In the genomic region with DNA sequence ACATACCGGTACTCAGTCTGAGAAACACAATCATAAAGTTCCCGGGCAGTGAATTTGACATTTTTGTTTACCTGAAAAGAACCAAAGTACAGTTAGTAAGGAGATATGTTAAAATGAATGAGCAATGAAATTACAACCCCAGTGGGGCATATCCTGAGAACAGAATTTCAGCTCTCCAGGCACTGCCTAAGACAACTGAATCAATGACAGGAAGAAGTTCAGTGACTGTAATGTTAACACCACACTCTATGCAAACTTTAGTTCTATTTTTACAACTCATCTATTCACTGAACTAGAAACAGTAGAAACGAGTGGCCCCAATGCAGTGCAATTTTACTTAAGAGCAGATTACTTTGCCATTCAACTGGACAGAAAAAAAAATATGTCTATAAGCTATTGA, we compare ENCODE assay signal across 15 mouse cellular contexts.
"Had no signal": no experiment of that assay in that cellular context is flagged by ENCODE, and none has a peak within 500 bp of the region (broad histone marks: within the 10 kb centered on the region; RNA-seq: fewer than 3 reads in every experiment).

No protein-coding gene starts in this region.

- H3K27ac ChIP-seq: liver, embryonic 14.5 days; midbrain, embryonic 10.5 days; midbrain, embryonic 13.5 days; neural tube, embryonic 13.5 days; neural tube, embryonic 15.5 days had no signal

- H3K4me2 ChIP-seq: lung, embryonic 14.5 days; midbrain, embryonic 13.5 days; neural tube, embryonic 13.5 days; neural tube, embryonic 15.5 days had no signal

- H3K4me3 ChIP-seq: midbrain, embryonic 10.5 days; midbrain, embryonic 13.5 days; myocyte; neural tube, embryonic 13.5 days; neural tube, embryonic 15.5 days had no signal

- H3K4me1 ChIP-seq: midbrain, embryonic 10.5 days; midbrain, embryonic 13.5 days; neural tube, embryonic 13.5 days; neural tube, embryonic 15.5 days had no signal

- H3K9ac ChIP-seq: liver, embryonic 14.5 days; lung, embryonic 14.5 days; midbrain, embryonic 13.5 days; neural tube, embryonic 13.5 days; neural tube, embryonic 15.5 days had no signal

- ATAC-seq: midbrain, embryonic 13.5 days; midbrain, embryonic 16.5 days had no signal

- H3K9me3 ChIP-seq: midbrain, embryonic 10.5 days; midbrain, embryonic 13.5 days; neural tube, embryonic 13.5 days; neural tube, embryonic 15.5 days had no signal

- DNase-seq: lung, adult 18-20 months; lung, embryonic 14.5 days; lung, postnatal 10 days; lung, postnatal 4 days; right cerebral cortex, postnatal 14 days; thymus, adult 18-20 months; thymus, postnatal 14 days; thymus, postnatal 36 days had no signal

- H3K27me3 ChIP-seq: midbrain, embryonic 13.5 days; neural tube, embryonic 13.5 days; neural tube, embryonic 15.5 days had no signal
